Mouse (Mus musculus): ENCODE results near the gene Zbed3.
A peak's percentile ranks its signal among the peaks of the same experiment; 100 is the strongest.

The Zbed3 gene

DNA sequence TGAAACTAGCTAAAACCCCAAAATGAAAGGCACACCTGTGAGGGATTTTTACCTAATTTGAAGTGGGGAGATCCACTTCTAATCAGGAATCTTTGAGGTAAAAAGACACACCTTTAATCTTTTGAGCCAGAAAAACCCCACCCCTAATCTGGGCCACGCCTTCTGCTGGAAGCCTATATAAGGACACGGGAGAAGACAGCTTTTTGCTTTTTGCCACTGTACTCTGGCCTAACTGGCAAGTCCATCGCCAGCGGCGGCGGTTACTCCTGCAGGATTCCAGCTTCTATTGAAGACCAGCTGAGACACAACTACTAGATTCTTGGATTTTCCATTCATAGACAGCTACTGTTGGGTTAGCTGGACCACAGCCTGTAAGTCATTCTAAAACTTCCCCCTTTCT lies at the start of gene Zbed3:
Zbed3 (plus strand) TSS at position 213 of the 400 bp plus-strand sequence.
- DNase-seq: no peak

DNA sequence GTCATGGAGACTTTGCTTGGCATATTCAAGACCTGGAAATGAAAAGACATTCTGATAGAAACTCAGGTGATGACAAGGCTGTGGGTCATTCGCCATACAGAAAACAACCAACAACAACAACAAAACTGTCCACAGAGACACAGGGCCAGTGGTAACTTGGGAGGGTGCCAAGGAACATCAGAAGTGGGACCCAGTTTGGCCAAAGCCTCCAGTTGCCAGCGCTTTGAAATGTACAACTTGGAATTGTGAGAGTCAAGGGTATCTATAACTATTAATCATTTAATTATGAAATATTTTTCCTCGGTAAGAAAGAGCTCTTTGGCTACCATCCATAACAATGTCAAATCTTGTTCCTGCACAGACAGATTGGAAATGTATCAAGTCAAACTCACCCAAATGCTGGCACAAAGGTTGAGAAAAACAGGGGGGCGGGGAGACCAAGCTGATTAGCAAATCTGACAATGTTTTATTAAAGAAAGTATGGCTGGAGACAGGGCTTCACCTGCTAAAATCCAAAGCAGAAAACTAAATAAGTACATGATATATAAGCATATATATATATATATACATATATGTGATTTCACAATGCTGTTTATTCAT lies 44.9 kb upstream of the Zbed3 start:
- DNase-seq: no peak

DNA sequence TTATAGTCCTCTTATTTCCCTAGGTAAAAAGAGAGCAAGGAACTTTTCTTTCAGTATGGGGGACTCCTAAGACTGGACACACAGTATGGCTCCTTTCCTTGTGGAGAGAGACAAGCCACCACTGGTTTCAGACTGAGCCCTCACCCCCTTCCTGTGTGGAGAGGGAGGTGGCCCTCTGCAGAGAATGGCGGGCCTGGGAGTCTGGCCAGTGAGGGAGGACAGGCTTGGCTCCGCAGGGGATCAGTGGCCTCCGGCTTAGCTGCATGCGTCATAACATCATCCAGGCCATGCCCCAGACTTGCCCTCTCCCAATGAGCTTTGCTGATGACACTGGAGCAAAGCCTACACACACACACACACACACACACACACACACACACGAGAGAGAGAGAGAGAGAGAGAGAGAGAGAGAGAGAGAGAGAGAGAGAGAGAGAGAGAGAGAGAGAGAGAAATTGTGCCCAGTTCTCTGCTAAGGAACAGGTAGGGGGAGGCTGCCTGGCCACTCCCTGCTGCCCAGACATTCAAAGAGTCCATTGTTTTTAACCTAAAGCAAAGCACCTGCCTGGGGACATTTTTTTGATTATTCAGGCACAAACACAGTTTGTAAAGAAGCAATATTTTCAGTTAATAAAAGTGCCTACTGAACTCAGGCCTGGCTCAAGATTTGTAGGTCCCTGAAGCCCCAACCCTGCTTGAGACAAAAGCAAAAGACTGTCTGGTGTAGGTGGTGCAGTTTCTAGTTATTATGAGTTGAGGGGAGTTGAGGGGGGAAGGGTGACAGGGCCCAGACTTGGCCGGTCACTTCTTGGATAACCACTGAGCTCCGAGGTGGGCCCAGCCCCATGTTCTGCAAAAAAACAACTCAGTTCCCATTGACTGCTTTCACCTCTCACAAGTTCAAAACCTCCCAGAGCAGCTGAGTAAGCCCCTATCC lies 41.4 kb upstream of the Zbed3 start:
- DNase-seq: no peak

DNA sequence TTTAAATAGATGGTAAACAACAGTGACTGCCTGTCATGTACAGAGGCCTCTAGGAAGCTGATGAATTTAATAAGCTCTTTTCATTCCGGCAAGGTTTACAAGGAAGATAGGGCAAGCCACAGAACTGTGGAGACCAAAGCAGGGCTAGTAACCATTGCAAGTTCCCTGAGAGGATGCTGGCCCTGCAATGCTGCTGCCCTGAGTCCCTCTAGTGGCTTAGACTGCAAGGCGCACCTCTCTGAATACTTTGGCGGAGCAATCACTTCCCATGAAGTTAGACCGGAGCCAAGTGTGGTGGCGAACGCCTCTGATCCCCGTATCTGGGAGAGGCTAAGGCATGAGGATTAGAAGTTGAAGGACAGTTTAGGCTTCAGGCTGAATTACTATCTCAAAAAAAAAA lies 36.4 kb upstream of the Zbed3 start:
- DNase-seq: peak; percentile 81

DNA sequence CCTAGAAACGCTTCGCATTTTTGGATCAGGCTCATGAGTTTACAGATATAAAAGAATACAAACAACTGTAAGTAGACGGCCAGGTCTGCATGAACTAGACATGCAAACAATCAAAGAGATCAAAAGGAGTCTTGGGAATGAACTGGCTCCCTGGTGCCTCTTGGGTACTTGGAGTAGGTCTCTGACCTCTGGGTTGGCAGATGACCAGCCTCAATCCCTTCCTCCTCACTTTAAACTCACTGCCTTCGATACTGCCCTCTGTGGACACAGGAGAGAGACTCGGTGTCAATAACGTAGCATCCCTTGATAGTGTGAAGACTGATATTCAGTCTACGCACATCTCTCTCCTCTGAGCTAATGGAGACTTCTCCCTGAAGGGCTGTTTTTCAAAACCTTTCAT lies 35.4 kb upstream of the Zbed3 start:
- DNase-seq: no peak

DNA sequence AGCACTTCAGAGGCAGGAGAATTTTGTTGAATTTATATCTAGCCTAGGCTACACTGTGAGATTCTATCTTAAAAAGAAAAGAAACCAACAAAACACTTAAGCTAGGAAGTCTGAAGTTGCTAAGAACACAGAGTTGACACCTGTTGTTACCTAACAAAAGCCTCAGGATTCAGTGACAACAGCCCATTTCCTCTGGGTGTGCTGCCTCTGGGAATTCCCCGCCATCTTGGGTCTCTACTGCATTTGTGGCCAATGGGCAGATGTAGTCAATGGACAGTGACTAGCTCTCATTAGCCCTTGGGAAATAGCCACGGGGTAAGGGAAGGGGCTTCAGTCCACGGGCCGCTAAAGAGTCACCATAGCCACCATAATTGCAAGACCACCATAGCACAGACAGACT lies 31.4 kb upstream of the Zbed3 start:
- no peak for DNase-seq

DNA sequence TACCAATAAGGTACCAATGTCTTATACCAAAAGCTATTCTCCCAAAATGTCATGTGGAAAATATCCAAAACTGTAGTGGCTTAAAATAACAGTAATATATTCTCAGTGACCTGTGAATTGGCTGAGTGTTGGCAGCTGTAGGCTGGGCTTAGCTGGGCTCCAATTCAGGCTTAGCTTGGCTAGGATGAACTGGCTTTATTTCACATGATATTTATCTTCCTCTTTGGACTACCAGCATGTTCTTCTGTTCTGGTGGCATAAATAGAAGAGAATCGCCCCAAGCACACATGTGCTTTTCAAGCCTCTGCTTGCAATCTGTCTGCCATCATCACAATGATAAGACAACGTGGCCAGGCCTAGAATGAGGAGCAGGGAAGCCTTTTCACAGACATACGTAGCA lies 23.5 kb upstream of the Zbed3 start:
- no peak for DNase-seq

DNA sequence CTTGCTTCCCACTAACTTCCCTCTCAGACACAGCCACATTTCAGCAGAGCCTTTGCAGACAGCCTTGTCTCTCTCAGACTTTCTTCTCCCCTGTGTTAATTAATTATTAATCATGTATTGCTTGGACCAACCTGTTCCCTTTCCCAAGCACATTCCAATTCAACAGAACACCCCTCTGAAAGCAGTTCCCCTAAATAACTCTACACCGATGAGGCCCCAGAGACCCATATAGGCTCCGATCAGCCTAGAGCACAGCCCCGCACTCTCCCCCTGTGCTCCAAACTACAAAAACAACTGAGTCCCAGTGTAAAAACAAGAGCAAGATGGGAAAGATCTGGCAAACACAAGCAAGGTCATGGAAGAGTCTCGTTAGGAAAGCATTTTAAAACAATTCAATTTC lies 16.8 kb upstream of the Zbed3 start:
- DNase-seq: no peak

DNA sequence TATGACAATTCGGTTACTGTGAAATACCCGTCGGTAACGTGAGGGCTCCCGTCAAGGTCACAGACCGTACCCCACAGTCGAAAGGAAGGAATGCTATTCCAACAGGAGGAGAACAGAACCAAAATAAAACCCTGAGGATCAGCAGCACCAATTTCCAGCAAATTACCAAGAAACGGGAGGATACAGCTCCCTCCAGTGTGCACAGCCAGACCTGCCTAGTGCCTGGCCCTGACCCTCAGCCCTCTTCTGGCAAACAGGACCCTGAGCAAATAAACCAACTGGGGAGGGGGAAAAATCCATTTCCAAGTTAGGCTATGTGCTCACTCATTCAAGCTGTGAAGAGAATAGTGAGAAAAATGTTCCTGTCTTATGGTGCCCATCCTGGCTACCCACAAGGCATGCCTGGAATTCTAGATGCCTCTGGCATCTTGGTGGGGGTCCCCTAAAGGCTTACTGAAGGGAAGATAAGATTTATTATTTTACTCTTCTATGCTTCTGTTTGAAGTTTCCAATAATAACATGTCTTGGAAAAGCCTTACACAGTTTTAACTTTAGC lies 16.2 kb upstream of the Zbed3 start:
- DNase-seq: no peak

DNA sequence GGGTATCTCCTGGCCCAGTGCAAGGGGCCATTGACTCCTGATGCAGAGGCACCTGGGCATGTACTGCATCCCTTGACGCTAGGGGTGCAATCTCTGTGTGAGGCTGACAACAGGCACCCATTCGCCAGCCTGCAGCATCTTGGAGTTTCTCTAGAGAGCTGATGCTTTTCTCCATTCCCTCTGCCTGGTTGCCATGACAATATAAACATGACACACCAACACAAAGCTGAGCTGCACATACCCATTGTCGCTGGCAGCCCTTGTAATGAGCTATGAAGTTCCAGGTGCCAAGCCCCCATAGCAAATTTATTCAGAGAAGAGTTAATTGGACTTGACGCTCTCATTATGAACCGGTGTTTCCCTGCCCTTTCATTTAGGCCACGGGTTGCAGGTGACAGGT lies 11.4 kb upstream of the Zbed3 start:
- DNase-seq: peak; percentile 28

DNA sequence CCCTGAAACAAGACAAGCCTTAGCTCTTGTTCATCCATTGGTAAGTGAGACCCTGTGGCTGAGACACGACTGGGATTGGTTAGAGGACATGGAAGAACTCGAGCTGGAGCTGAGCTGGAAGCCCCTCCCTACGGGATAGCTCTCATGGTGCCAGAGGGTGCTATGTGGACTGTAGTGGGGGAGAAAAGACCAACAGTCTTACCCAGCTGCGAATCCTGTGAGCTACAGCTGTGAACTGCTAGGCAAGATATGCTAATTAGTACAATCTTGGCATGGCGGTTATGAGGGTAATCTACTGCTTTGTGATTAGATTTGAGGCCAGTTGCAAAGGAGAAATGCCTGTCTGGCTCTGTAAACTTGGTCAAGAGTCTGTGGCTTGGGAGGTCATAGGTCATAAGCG lies 4.3 kb upstream of the Zbed3 start:
- no peak for DNase-seq

DNA sequence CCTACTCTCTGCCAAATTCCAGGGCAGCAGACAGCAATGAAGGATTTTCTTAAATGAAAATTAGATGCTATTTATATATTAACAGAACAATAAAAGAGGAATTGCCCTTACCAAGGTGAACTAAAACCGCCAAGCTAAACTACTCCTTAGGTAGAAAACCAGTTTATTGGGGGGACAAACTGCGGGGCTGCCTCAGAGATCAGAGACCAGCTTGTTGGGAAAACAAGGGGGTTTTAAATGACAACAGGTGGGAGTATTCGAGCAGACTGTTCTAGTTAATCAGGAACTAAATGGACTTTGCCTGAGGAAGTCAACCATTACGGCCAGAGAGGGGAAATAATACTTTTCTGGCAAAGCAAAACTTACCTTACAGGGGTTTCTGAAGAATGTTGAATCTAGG lies 3.0 kb upstream of the Zbed3 start:
- no peak for DNase-seq

DNA sequence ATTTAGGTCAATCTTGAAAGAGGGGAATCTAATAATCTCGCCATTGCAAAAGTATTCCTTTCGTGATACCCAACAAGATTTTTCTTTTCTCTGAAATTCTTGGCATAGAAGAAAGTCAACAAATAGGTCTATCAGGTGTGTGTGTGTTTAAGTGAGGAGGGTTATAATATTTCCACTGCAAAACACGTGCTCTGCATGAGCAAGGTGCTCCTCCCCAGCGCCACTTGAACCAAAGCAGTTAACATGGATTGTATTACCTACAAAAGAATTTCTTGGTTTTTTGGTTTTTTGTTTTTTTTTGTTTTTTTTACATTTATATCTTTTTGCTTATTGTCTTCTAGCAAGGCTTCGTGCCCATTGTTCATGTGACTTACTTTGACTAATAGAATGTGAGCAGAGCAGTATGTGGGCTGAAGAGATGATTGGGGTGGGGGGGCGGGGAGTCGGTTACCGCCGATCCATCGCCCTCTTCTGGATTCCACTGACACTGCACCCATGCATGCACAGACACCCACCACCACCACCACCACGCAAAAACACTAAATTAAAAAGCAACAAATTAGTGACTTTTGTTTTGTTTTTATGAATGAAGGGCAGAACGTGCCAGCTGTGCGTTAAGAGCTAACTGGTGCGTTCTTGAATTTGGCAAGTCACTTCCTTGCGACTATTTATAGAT lies 676 bp downstream of the Zbed3 start:
- peak; percentile 71 for DNase-seq

DNA sequence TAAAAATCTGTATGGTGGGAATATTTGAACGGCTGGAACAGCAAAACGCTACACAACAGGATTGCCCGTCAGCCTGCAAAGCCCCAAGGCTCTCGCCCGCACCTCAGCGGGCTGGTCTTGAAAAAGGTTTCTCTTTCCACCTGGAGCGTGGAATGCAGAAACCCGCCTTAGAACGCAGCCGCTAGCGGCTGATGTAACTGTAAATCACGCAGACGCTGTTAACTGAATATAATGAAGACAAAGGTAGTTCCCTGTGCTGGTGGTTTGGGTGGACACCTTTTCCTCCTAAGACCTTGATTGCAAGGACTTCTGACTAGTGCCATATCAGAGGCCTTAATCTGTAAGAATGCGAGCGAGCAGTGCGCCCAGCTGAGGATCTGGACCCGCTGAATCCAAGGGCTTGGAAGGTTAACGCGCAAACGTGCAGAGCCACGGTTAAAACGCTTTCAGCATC lies 1.2 kb downstream of the Zbed3 start:
- no peak for DNase-seq

DNA sequence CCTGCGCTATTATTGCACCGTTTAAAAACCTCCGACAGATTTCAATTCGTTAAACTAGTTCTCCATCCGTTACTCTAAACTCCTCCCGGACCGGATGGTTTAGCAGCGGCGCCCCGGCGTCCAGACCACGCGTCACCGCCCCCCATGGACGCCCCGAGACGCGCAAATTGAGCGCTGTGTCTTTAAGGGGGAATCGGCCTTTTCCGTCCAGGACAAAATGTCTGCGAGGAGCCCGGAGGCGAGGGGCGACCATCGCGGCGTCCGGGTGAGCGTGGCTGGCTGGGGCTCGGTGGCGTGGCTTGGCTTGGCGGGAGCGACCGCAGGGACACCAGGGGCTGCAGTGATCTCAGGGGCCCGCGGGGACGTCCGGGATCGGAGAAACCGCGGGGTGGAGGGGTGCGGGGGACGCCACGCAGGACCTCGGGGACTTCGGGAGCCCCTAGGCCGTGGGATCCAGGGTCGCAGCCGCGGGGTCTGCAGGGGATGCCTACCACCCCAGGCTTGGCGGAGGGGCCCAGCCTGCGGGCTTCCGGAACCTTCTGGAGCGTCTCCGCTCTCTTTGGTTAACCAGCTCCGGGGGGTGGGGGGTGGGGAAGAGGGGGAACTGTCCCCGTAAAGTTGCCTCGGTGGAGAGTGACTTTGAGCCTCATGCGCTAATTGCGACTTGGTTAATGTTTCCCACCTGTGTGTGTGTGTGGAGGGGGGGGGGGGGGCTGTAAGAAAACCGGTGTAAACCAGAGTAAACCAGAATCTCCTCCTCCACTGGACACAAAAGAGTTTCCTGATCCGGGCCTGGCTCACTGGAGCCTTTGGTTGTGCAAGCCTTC lies 1.9 kb downstream of the Zbed3 start:
- peak; percentile 67 for DNase-seq

DNA sequence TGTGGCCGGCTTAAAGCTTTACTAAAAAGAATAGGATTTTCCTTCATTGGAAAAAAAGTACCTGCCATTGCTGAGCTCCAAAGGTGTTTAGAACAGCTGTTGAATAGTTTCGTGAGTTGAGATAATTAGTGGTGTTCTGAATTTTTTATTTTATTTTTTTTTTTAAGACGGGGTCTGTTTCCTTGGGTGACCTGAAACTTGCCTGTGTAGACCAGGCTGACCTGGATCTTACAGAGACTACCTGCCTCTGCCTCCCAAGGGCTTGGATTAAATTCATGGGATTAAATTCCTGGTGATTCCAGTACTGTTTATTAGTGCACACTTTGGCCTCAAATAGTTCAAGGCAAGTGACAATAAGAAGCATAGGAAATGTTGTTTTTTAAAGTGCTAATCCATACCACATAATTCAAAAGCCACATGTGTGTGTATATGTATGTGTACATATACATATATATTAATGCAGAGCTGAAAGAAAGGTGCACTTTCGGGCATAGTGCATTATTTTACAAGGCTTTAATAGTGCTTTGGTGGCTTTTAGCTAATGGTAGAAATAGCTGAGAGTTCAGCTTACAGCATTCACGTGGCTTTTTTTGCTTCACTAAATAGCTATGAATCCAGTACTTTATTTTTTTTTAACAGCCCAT lies 2.6 kb downstream of the Zbed3 start:
- no peak for DNase-seq

DNA sequence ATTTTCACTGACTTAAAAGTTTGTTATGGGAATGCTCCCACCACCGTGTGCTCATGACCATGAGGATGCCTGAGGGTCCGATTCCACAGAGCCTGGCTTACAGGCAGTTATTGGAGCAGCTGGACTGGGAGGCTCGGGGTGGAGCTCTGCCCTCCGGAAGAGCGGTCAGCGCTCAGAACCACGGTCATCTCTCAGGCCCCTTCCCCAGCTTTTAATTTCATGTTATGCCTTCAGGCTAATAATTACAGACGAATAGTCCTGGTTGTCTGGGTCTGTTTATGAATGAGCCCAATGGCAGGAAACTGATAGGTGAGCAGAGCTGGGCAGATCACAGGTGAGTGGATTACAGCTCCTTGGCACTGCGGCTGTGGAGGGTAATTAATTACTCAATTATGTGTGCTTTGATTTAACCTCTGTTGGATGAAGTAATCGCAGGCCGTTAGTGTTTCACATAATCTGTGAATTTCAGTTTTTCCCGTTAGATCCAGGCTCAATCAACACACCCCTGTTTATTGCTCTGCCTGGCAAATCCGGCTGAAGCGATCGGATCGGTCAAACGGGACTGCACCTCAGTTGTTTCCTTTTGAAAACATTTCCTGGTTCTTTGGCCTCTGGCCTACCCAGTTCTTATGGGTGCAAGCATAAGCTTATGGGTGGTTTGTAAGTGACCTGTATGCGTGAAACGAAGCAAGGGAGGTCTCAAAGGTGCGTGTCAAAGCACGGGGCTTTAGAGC lies 3.4 kb downstream of the Zbed3 start:
- DNase-seq: no peak

DNA sequence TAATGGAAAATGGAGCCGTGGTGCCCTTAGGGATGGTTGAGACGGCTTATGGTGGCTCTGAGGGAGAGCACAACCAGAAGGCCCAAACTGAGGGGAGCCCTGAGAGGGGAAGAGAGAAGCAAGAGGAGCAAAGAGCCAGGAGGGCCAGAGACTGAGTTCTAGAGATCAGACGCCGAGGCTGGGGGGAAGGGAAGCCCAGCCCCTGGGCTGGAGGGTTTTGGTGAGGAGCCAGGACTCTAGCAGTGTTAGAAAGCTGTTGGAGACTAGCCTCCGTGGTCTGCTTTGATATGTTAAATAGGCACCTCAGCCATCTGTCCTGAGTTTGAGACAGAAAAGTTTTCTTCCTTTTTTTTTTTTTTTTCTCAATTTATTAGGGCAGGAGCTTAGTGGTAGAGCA lies 3.9 kb downstream of the Zbed3 start:
- DNase-seq: peak; percentile 37

DNA sequence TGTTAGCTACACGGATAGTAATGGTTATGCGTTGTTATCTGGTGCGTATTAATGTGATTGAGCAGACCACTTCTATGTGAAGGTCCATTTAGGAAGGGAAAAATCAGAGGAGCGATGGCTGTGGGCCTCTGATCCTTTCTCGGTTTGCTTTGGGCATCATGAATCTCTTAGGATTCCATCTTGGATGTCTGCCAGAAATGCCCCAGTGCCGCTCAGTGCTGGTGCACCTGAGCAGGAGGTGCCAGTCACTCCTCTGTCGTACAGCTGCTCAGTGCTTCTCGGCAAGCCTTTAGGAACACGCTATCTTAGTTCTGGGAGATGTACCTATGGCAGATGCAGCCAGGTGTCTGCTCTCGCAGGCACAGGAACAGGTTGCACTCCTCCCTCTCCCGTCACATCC lies 5.4 kb downstream of the Zbed3 start:
- no peak for DNase-seq

DNA sequence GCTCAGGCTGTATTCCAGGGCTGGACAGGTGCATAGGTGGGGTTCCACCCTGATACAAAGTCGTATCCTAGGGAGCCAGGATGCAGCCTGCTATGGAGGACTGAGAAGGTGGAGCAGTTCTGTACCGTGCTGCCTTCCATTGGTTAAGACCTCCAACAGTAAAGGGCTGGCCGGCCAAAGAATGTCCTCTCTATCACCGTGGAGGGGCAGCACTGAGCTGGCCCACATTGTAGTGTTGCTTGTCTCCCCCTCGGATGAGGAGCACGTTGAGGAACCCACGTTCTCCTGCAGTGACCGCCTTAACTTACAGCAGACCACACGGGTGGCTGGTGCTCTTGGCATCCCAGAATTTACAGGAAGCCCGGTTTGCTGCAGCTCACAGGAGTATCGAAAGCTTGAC lies 7.1 kb downstream of the Zbed3 start:
- no peak for DNase-seq

Data from right cerebral cortex, adult 18-20 months (tissue).